Mouse (Mus musculus) brain, embryonic 14.5 days (tissue): ENCODE results near the gene Mog.

Experiments
- CTCF ChIP-seq: fragments of 200-500 bp; IDR thresholded peaks from 2 replicates; pipeline ENCODE4 v1.5.1; 2012; ENCODE audit warnings: inconsistent platforms, mild to moderate bottlenecking, moderate library complexity, borderline replicate concordance; ENCODE audit not compliant: insufficient read depth, insufficient read length; ENCODE audit errors: extremely low read depth
- POLR2A ChIP-seq: fragments of 200-500 bp; IDR thresholded peaks from 2 replicates; pipeline ENCODE4 v1.6.1; 2012; ENCODE audit warnings: mild to moderate bottlenecking, inconsistent platforms, borderline replicate concordance; ENCODE audit not compliant: poor library complexity, insufficient read depth, insufficient read length, severe bottlenecking; ENCODE audit errors: extremely low read depth

DNA sequence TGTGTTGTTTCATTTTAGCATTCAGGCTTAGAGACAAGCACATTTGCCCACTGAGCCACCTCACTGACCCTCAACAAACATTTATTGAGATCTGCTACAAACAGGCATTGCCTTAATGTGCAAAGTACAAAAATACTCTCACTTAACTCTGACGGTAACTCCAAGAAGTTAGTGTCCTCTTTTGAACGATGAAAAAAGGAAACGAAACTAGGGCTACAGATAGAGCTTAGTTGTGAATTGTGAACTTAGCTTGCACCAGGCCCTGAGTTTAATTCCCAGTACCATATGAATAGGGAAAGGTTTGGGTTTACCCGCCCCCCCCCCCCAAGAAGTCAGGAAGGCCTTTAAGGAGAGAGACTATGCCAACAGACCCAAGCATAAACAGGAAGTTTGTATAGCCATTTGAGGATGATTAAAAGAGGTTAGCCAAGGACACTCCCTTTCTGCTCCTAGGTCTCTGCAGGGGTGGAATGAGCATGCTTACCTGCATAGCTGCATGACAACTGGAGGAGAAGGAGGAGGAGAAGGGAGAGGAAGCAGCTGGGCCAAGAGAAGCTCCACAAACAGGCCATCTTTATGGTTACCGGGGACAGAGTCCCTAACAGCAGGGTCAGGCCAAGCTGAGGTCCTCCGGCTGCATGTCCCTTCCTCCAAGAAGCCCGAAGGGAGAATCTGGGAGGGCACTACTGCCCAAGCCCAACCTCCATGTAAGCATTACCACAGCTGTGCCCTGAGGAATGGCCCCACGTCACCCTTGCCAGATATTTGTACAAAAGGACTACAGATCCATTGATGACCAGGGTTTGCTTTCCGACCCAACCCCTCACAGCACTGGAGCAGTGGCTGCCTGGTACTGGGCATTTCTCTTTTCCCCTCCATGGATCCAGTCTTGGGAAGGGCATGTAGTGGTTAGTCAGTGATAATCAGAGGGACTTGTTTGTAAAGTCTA, at the start of gene Mog:
- no peak for TF ChIP-seq CTCF
- no peak for TF ChIP-seq POLR2A
